Mouse (Mus musculus) gastrocnemius, adult 18-20 months (tissue): ENCODE data around the gene Sh2b3. TPM values are rescaled to one million over a fixed set of nuclear protein-coding genes. Genes with fewer than 3 reads are reported as not detected.

Experiments
- DNase-seq: peaks from one replicate; pipeline ENCODE4 v3.0.0; 2021; ENCODE audit warnings: low spot score
- total RNA-seq, 2 experiments: library from RNA; stranded (reverse); gene quantifications; 2 replicates each; pipeline ENCODE4 v1.2.3; 2021

The Sh2b3 gene
- total RNA-seq, 2 experiments from 2014 or later, result 11.4 to 13.0 TPM

DNA sequence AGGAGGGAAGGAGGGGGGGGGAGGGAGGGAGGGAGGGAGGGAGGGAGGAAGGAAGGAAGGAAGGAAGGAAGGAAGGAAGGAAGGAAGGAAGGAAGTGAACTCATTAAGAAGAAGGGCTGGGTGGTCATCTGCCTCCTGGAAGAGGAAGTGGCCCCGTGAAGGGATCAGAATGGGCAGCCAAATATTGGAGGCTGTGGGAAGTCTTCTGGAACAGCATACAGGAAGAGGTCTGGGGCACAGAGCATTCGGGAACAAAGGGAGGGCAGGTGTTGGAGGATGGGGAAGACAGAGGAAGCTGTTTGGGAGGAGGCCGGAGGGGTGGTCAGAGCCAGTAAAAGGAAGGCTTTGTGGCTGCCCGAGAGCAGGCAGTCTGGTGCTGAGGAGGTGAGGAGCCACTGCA is 7.9 kb upstream of the Sh2b3 start:
- no peak for DNase-seq

DNA sequence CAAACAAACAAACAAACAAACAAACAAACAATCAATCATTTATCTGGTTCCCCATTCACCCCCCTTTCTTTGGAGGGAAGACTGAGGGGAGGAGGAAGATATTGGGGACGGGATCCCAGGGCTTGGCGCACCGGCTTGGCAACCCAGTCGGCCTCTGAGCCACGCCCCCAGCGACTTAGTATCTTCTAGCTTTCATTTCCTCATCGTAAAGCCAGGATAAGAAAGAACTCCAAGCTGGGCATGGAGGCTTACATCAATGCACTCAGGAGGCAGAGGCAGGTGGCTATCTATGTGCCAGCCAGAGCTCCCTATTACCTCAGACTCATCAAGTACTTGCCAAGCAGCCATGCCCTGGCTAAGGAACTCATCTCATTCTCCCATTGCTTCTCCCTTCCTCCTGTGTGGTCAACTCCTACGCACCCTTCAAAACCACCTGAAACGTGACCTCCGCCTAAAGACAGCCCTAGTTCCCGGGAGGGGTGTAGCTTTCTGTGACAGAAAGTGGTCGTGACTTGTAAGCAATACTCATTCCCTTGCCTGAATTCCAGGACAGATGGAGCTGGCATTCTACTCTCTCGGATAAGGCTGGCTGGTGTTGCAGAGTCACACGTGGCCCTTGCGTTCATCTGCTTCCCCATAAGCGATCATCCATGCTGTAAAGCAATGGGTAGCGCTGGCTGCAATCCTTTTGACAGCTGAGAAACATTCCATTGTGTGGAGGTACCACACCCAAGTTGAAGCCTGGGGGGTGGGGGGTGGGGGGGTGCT is 5.9 kb upstream of the Sh2b3 start:
- no peak for DNase-seq

DNA sequence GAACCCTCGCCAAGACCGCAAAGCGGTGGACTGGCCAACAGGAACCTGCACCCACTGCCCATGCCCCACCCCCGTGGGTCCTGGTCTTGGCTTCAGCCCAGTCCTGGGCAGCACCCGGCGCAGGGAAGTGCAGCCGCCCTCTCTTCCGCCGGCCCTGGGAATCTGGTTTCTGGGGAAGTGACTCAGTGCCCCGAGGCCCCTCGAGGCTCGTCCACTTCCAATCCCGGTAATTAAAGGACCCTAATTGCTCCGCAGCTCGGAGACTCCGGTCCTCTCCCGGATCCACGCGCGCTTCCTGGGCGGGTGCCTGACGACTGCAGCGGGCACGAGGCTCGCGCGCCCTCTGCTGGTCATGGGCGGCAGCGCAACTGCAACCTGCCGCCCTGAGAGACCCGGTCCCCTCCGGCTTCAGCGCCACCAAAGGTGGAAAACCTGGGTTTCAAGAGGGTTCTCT is 5.2 kb upstream of the Sh2b3 start:
- DNase-seq, result peak; percentile 85

DNA sequence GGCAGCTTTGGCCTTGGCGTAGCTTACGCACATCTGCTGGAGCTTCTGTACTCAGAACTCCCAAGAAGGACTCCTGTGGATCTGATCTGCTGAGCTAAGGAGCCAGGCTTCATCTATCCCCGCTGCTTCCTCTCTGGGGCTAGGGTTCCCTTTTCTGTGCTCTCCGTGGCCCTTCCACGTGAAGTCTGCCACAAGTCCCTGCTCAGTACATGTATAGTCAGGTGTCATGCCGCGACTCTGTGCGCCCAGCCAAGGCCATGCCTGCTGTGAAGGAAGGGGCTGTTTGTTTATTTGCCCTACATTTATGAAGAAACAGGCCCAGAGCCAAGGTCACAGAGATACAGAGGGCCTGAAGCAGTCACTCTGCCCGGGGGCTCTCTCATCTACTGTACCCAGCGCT is 4.5 kb upstream of the Sh2b3 start:
- DNase-seq, result no peak

DNA sequence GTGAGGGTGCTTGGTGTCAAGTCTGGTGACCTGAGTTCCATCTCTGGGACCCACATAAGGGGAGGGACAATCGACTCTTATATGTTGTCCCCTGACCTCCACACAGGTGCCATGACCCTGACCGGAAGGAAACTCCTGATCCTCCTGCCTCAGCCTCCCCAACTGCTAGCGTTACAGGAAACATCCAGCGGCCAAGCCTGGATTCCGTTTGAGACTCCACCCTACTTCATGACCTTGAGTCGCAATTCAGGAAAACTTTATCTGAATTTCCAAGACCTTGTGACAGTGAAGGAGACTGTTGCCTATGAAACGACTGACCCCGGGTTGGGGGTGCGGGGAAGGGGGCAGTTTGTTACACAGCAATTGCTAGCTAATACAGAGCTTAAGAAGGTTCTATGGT is 4.1 kb upstream of the Sh2b3 start:
- no peak for DNase-seq

DNA sequence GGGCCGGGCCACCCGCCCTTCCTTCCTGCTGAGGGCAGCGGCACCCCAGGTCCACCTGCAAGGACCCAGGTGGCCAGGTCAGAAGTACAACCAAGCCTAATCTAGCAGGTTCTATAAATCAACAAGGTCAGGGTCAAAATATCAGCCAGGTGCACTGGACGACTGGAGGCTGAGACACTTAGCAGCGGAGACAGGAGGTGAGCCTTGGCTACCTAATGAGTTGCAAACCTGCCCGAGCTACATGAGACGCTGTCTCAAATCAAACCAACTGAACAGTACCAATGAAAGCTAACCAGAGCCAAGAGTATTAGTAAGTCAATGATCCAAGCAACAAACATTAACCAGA is 1.7 kb upstream of the Sh2b3 start:
- DNase-seq, result no peak

DNA sequence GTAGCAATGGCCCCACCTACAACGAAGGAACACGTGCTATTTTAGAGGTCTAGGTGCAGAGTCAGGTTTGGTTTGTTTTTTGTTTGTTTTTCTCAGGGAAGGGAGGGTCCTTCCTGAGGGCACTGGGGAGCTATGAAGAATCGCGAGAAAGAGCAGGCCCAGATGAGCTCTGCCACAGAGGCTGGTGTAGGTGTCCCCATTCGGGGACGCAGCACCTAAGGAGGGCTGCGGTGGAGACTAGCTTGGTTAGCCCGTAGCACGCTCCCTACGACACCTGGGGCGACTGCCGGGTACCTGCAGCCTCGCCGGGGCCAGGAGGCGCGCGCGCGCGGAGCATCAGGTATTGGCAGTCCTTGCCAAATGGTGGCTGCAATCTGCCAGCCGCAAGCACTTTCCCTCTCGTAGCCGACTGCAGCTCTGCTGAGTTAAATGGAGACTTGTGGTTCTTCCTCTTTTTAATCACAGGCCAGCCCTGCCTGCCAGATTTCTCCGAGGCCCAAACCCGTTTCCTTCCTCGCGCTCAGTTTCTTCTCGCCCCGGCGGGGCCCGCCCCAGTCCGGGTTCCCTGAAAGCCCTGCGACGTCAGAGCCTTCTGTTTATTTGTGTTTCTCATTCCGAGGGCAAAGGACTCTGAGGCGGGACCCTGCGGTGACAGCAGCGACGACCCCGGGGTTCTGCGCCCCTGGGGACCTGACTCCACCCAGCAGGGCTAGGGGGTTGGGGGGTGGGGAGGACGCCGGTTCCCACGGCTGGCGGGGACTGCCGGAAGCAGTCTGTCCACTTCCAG is 1.1 kb upstream of the Sh2b3 start:
- DNase-seq, result peak; percentile 52

DNA sequence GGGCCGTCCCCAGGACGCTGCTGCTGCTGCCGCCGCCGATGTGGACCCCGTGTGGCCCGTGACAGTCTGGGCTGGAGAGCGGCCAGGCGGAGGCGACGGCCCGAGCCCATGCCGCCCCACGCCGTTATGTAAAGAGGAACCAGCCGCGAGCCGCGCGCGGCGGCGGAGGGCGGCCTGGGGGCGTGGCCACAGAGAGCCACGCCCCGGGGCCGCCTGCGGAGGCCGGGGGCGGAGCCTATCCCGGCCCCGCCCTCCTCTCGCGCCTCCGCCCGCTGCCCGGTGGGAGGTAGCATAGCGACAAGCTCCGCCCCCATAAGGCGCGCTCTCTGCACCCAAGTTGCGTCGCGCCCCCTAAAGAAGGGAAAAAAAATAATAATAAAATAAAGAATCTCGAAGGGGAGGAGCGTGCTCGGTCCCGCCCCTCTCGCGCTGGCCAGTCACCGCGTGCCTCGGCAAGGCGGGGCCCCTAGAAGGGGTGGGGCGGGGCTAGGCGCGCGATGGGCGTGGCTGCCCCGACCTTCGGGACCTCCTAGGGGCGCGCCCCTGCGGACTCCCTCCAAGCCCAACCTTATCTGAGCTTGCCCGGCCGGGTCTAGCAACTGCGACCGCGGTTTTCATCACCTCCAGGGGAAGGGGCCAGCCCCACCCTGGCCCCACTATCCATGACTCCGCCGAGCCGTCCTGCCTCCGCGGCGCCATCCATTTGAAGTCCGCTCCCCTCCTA is 592 bp downstream of the Sh2b3 start:
- DNase-seq, result peak; percentile 91

DNA sequence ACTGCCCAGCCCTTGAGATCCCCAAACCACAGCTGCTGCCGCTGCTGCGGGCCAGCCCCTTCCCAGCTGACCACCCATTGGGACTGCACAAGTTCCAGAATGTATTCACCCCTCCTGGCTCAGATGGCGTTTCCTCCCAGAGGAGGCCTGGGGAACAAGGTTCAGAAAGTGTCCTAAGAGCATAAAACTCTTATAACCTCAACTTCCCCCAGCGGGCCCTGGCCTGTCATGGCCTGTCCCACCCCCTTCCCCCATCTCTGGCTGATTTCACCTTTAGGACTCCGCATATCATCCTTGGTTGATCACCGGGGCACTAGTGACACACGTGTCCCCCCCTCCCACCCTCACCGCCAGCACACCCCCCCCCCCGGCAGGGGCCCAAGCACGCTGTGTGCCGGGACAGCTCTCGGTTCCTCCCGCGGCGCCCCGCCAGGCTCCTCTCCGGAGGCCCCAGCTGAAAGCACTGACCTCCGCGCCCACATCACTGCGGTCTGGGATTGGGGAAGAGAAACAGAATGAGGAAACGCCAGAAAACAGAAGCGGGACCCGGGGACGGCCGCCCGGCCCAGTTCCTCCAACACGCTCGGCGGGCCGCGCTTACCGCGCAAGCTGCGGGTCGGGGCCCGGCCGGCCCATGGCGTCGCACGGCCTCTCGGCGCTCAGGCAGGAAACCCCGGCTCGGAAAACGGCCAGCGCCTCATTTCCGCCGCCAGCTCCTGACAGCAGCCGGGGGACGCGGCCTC is 1.3 kb downstream of the Sh2b3 start:
- peak; percentile 71 for DNase-seq

DNA sequence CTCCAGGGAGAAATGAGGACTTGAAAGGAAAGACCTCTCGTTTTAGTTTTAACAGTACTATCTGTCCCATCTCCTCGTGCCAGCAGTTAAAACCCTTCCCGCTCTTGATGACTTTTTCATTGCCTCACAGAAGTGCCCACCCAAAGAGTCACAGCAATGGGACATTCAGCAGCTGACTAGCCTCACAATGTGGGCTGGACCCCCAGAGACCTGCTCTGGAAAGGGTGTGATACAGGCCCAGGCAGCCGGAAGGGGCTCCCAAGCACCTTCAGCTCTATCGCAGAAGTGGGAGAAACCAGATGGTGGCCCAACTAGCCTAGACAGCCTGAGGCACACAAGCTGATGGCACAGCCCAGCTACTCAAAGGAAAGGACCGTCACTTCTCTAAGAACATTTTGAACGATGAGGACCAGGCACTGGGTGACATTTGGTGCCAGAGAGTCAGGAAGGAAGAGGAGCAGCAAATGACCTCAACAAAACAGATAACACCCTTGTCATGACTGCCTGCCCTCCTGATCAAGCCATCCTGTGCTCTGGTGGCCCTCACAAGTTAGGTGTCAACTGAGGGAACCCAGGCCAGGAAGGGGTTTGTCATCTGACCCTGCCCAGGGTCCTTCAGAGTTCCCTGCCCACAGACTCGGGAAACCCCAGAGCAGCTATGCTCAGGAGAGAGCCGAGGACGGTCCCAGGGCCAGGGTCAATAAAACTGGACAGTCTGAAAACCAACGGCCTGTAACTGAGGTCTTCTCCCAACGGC is 2.3 kb downstream of the Sh2b3 start:
- DNase-seq, result no peak

DNA sequence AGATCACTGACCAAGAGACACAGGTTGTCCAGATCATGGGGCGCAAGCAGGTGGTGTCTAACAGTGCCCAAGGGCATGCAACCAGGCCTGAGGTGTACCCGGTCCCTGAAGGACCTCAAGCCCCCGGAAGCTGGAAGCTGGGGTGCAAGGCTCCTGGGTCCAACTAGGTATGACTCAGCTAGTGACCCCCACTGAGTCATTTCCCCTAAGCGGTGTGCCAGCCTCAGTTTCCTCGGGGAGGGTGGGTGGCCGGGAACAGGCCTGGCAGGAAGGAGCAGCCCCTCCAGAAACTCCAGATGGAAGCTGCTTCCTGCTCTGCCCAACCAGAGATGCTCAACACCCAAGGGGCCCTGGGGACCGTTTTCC is 3.2 kb downstream of the Sh2b3 start:
- DNase-seq, result no peak

DNA sequence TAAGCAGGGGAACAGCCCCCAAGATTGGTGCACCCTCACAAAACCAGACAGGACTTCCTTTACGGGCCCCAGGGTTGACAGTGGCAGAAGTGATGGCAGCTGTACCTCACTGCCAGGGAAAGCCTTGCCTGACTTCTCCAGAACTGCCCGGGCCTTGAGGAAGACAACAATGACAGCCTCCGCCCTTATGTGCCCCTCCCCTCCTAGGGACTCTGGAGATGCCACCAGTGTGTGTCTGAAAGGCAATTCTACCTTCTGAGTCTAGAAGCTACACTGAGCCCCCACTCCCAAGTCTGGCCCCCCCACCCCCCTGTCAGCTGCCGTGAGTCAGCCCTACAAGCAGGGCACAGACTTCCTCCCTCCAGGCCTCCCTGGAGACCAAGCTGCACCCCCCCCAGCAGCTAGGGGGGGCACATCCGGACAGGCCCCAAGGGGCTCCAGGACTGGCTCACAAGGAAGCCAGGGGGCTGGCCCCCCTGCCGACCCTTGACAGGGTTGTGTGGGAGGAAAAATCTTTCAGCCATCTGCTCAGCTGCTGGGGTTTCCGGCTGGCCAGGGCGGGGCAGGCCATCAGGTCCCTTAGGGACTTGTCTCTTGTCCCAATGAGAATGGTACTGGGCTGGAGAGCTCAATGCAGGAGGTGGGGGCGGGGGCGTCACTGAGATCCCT is 3.7 kb downstream of the Sh2b3 start:
- peak; percentile 55 for DNase-seq

DNA sequence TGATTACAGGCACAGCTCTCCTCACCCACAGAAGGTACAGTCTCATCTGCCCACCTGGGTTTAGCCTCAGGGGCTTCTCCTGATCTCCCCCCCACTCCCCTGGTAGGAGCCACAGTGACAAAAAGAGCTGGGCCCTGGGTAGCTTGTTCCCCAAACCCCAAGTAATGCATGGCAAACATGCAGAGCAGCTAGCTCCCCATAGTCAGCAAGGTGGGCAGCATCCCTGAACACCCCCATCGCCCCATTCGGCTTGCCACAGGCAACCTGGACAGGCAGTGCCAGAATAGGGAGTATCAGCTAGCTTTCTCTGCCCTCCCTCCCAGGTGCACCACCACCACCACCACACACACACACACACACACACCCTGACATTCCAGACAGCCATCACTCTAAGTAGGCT is 4.3 kb downstream of the Sh2b3 start:
- DNase-seq, result no peak

DNA sequence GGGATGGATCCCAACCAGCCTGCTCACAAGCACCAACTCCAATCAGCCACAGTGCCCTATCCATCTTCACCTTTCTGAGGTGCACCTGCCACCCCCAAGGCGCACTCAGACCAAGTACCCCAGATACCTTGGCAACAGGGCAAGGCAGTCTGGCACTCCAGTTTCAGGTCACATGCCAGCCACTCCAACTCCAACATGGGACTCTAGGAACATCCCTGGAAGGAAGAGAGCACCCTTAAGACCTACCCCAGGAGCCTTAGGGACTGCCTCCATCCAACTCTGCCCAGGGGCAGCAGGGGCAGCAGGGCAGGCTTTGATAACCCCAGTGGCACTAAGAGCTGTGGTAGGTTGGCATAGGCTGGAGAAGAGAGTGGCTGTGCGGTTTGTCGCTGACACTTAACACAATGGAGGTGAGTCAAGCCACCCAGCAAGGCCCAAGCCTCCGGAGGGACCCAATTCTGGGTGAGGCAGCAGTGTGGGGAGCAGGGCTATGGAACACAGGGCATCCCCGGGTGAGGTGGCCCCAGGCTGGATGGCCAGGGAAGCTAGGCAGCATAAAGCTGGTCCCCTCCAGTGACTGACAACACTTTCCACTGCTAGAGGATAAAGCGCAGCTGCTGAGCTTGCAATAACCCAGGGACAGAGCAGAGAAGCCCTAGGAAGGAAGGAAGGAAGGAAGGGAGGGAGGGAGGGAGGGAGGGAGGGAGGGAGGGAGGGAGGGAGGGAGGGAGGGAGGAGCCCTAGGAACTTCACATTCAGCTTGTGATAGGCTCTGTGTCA is 4.9 kb downstream of the Sh2b3 start:
- no peak for DNase-seq

DNA sequence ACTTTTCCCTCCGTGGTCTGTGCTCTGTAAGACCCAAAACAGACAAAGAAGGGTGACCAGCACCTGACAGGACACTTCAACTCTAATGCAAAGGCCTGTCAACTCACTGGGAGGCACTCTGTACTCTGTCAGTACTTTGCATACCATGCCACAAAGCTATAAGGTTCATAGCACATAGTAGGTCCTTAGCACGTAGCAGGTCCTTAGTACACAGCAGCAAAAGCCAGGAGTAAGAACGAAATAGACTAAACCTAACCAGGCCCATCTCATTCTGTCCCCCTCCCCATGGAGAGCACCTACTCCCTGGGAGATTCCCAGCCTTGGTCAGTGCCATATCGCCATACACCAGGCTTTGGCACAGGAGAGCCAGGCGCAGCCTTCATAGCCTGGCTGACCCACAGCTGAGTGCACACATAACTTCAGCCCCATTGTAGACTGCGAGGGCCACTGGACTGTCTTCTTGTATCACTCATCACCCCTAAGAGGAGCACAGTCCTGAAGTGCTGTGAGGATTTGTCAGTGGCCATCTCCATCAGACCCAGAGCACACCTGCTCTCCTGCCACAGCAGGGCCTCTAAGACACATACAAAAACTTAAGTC is 6.3 kb downstream of the Sh2b3 start:
- DNase-seq, result no peak

DNA sequence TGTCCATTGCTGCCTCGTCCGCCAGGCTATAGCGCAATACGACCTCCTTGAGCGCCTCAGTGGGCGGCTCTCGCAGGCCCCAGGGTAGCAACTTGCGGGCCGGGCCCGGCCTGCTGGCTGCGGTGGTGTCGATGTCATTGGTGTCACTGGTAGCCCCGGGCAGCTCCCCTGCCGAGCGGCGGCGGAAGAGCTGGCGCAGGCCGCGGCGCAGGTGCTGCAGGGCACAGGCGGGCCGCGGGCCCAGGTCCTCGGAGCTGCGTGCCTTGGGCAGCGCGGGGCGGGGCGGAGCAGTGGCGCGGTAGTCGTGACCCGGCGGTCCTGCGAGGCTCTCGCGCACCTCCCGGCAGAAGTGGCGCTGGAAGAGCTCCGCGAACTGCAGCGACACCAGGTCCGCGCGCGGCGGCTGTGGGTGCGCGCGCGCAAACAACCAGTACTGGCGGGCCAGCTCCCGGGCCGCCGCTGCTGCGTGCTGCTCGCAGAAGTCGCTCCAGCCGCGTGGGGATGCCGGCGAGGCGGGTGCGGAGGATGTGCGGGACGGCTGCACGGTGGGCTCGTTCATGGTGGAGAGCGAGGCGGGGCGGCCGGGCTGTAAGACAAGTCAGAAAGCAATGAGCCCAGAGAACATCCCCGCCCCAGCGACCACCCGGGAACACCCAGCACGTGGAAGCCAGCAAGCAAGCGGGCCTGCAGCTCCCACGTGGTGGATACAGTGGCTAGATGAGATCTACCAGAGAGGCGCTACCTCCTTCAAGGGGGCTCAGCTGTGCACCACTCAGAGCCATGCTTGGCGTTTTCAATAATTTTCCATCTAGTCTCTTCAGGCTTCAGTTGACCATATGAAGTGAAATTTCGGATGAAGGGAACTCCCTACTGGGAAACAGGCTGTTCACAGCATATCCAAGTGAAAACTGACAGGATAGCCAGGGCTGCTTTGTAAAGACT is 8.7 kb downstream of the Sh2b3 start:
- DNase-seq, result no peak

DNA sequence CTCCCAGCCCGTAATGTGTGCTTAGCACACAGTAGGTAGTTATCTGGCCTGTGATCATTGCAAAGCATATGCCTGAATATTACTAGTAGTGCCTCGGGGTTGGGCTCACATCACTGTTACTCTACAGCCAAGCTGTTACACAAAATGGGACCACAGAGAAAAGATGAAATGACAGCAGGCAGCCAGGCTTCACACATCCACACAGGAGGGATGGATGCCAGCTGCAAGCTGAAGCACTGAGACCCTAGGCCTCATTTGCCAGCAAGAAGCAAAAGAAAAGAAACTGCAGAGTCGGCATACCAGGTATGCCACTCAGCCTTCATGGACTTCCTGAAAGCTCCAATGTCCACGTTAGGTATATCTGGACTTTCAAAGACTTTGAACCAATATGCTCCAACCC is 9.6 kb downstream of the Sh2b3 start:
- DNase-seq, result no peak

DNA sequence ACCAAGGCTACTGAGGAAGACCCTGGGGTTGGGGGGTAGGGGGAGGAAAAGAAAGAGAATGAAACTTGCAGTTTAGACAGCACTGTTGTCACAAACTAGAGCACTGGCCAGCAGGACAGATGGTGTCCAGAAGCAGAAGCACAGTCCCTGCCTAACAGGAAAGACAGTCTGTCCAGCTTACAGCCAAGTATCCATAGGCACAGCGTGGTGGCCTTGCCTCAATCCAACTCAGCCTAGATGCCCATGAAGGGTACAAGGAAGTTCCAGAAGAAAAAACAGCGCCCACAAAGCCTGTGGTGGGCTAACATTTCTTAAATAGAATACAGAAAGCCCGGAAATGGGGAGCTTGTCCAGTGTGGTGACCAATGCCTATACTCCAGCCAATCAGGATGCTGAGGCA is 11.8 kb downstream of the Sh2b3 start:
- no peak for DNase-seq
